ENCODE assay signal across 8 mouse cellular contexts in the genomic region with DNA sequence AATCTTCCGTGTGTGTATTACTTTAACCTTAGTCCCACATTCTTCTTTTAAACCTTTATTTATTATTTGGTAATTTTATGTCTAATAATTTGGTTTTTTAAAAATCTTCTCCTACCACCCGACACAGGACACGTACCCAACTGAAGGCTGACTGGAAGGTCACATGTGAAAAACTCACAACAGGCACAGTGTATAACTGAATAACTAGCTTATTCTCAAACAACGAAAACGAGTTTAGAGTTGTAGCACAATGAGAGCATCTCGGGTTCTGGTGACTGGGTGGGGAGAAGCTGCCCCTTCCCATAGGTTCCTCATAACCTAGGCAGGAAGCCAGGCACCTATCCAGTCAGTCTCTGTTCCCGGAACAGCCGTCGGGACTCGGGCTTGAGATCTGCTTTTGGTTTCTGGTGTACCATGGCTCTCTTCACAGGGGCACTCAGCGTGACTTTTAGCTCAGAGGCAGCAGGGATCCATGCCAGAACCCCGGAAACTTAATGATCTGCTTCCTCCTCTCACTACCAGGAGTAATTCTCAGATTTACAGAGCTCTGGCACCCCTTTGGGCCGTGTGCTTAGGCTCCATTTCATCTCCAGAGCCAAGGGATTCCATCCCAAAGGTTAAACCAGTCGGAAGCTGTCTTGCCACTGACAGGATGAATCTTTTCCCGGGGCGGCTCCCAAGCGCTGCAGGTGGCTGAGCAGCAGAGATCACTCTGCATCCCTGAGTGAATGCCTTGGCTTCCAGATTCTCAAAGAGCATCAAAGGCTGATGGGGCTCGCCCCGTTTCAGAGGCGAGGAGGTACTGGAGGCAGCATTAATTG.
DNase-seq lines count a peak whose midpoint lies in the region; ATAC-seq and TF ChIP-seq lines count a peak whose summit lies in the region.

No protein-coding gene starts in this region.

- H3K36me3 ChIP-seq in embryonic facial prominence, embryonic 14.5 days (ENCODE audit: control insufficient read depth, insufficient read depth, low read length) = no peaks in the 10 kb centered on the region
- no peaks in the 10 kb centered on the region for H3K36me3 ChIP-seq in heart, embryonic 14.5 days (ENCODE audit: control insufficient read depth, insufficient read depth, low read length)
- no peaks in the 10 kb centered on the region for H3K36me3 ChIP-seq in lung, embryonic 16.5 days (ENCODE audit: control insufficient read depth, insufficient read depth, low read length)

- peak; percentile 59 for ATAC-seq in embryonic facial prominence, embryonic 14.5 days (ENCODE audit: low read depth)
- ATAC-seq in heart, embryonic 14.5 days (ENCODE audit: insufficient number of reproducible peaks, insufficient read depth, low FRiP score, low read depth) = no peak
- peak; percentile 57 for ATAC-seq in lung, embryonic 16.5 days (ENCODE audit: low read depth)

- WGBS in embryonic facial prominence, embryonic 14.5 days = 12% methylated on average over 20 of the region's 20 CpGs
- WGBS in heart, embryonic 14.5 days = 18% methylated on average over 20 of the region's 20 CpGs
- WGBS in lung, embryonic 16.5 days = 13% methylated on average over 20 of the region's 20 CpGs

- H3K4me3 ChIP-seq in left cerebral cortex, adult 2 months = peak overlapping the region; percentile 44
- H3K4me3 ChIP-seq in embryonic facial prominence, embryonic 14.5 days (ENCODE audit: low read depth, low read length) = peak overlapping the region; percentile 27
- H3K4me3 ChIP-seq in heart, embryonic 14.5 days (ENCODE audit: control insufficient read depth in 1 of 2, insufficient read depth in 1 of 2, low read depth in 1 of 2, low read length in 2 of 2) = peak overlapping the region; percentile 28 to 39
- peak overlapping the region; percentile 44 for H3K4me3 ChIP-seq in lung, embryonic 16.5 days (ENCODE audit: low read length)

- intact Hi-C loops in left cerebral cortex, adult 2 months (cut with DNase I) = loop anchor here (5.0 to 10.0 kb wide), 3 partner anchors 707 to 1417 kb away; no protein-coding TSS in a partner anchor

- peak overlapping the region; percentile 46 for H3K9ac ChIP-seq in embryonic facial prominence, embryonic 14.5 days (ENCODE audit: low read depth, low read length)
- peak overlapping the region; percentile 14; the same call in 1 of the 2 replicates for H3K9ac ChIP-seq in heart, embryonic 14.5 days (ENCODE audit: low read length)
- H3K9ac ChIP-seq in lung, embryonic 16.5 days (ENCODE audit: low read length) = peak overlapping the region; percentile 44

- H3K27me3 ChIP-seq in embryonic facial prominence, embryonic 14.5 days (replicated peaks; ENCODE audit: control insufficient read depth, insufficient read depth, low read length) = no peaks in the 10 kb centered on the region
- no peaks in the 10 kb centered on the region for H3K27me3 ChIP-seq in heart, embryonic 14.5 days (ENCODE audit: control insufficient read depth, insufficient read depth, low read length)
- no peaks in the 10 kb centered on the region for H3K27me3 ChIP-seq in lung, embryonic 16.5 days (ENCODE audit: control insufficient read depth, insufficient read depth, low read depth, low read length)

- peak in 1 of 2 experiments; percentile 29 for DNase-seq in left cerebral cortex, adult 2 months (ENCODE audit: extremely low spot score in 1 of 2, low spot score in 2 of 2)
- no peak for DNase-seq in left cerebral cortex, adult 9 months (ENCODE audit: low spot score in 2 of 2)
- peak; percentile 55 for DNase-seq in embryonic facial prominence, embryonic 14.5 days (ENCODE audit: low spot score)
- DNase-seq in kidney, postnatal 14 days = peak; percentile 18
- DNase-seq in retina, embryonic 14.5 days (ENCODE audit: low spot score) = peak; percentile 53
- DNase-seq in spleen, postnatal 14 days (ENCODE audit: low spot score in 2 of 2) = no peak

- no peaks in the 10 kb centered on the region for H3K9me3 ChIP-seq in embryonic facial prominence, embryonic 14.5 days (ENCODE audit: control insufficient read depth, low read length)
- H3K9me3 ChIP-seq in heart, embryonic 14.5 days (ENCODE audit: control insufficient read depth, low read length) = no peaks in the 10 kb centered on the region
- no peaks in the 10 kb centered on the region for H3K9me3 ChIP-seq in lung, embryonic 16.5 days (ENCODE audit: control insufficient read depth, low read length)

- H3K4me1 ChIP-seq in embryonic facial prominence, embryonic 14.5 days (ENCODE audit: control insufficient read depth, insufficient read depth, low read length) = peaks cover 12% of the 10 kb centered on the region; the same call in 1 of the 2 replicates
- peaks cover 4 to 6% of the 10 kb centered on the region in 2 experiments; a peak in 2 of 4 replicates for H3K4me1 ChIP-seq in heart, embryonic 14.5 days (ENCODE audit: control insufficient read depth in 2 of 2, insufficient read depth in 2 of 2, low read length in 2 of 2)
- peaks cover 5% of the 10 kb centered on the region; the same call in 1 of the 2 replicates for H3K4me1 ChIP-seq in lung, embryonic 16.5 days (replicated peaks; ENCODE audit: control insufficient read depth, insufficient read depth, low read length)

- no peak for TF ChIP-seq CTCF in left cerebral cortex, adult 2 months (IDR thresholded peaks at IDR 0.05)

- H3K27ac ChIP-seq in left cerebral cortex, adult 2 months = peak overlapping the region; percentile 28; the same call in 1 of the 2 replicates
- peak overlapping the region; percentile 44; the same call in 1 of the 2 replicates for H3K27ac ChIP-seq in embryonic facial prominence, embryonic 14.5 days (replicated peaks; ENCODE audit: low read depth, low read length)
- H3K27ac ChIP-seq in heart, embryonic 14.5 days (replicated peaks in 1 of 2; ENCODE audit: control insufficient read depth in 1 of 2, insufficient read depth in 1 of 2, low read depth in 2 of 2, low read length in 2 of 2) = no peak overlapping the region
- no peak overlapping the region for H3K27ac ChIP-seq in lung, embryonic 16.5 days (ENCODE audit: low read length)

- H3K4me2 ChIP-seq in embryonic facial prominence, embryonic 14.5 days (ENCODE audit: low read depth, low read length) = peak overlapping the region; percentile 63
- H3K4me2 ChIP-seq in heart, embryonic 14.5 days (ENCODE audit: low read length) = peak overlapping the region; percentile 72
- peak overlapping the region; percentile 69 for H3K4me2 ChIP-seq in lung, embryonic 16.5 days (ENCODE audit: low read depth, low read length)

Comparison
In these comparisons a context has a peak if more than half of its experiments do, and no peak if none do; other contexts are left out.
1. DNase-seq: peak in embryonic facial prominence, embryonic 14.5 days (single experiment), kidney, postnatal 14 days (single experiment) and retina, embryonic 14.5 days (single experiment); none in left cerebral cortex, adult 9 months (0 of 2) and spleen, postnatal 14 days (0 of 2).
2. H3K27ac ChIP-seq: peak in left cerebral cortex, adult 2 months (single experiment) and embryonic facial prominence, embryonic 14.5 days (single experiment); none in heart, embryonic 14.5 days (0 of 2) and lung, embryonic 16.5 days (single experiment).
3. Peak in every context shown above with its lines, with median percentiles within 50 percentile points of each other: H3K4me3 ChIP-seq, H3K4me2 ChIP-seq and H3K9ac ChIP-seq.